Mouse (Mus musculus) right cerebral cortex, postnatal 10 days (tissue): ENCODE results near the gene Cdkn1a.
"Not testable (repeated sequence)": the region's sequence is repeated elsewhere in the genome, so short reads cannot be mapped to it uniquely, and the experiment has no call there.

ENCODE experiments used
- DNase-seq, 2 experiments: peaks; one replicate each; pipeline ENCODE4 v3.0.0; 2021; ENCODE audit warnings: low spot score in 2 of 2

Cdkn1a gene

DNA sequence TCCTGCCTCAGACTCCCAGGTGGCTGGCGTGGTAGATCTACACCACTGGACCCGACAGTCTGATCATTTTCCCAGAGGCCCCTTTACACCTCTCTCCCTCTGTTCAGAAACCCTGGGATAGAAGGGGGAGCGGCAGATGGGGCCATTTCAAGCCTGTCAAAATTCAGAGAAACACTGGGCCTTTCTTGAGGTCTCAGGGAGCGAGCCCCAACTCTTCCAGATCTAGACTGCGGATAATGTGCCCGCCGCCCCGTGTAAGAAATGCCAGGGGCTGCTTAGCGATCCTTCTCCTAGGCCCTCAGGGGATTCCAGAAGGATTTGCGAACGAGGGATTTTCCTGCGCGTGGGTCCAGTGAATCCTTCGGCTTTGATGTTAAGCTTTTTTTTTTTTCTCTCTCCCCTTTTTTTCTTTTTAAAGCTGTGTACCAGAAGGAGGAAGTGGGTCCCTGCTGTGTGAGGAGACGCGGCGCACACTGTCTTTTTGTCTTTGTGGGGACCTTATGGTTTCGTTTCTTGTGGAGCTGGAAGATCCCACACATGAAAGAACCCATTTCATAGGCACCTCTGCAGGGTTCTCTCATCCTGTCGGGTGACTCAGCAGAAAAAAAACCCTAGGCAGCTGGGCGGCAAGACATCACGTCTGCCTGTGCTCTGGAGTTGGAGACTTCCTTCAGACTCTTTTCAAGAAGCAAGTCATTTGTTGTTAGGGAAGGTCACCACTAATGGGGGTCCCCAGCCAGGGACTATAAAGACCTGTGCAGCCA, 9.0 kb upstream of the Cdkn1a start:
- DNase-seq: peak in 1 of 2 experiments; percentile 59

GRCm38 (mm10) chr17:29083586-29083985, 7.2 kb upstream of the Cdkn1a start:
- DNase-seq: peak in 1 of 2 experiments; percentile 18

DNA sequence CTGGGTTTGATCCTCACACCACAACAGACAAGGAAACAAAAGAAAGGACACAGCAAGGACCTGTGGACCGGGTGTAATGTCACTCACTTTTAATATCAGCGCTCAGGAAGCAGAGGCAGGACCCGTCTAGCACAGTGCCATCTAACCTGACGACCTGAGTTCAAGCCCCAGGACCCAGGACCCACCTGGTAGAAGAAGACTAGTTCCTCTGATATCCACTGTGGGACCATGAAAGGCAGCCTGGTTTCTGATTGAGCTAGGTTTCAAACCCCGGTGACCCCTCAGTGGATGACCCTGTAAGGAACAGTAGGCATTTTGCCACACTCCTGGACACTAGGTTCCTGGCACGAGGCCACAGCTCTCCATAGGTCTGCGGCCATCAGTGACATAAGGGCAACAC, 6.1 kb upstream of the Cdkn1a start:
- DNase-seq: peak; percentile 17 to 26

DNA sequence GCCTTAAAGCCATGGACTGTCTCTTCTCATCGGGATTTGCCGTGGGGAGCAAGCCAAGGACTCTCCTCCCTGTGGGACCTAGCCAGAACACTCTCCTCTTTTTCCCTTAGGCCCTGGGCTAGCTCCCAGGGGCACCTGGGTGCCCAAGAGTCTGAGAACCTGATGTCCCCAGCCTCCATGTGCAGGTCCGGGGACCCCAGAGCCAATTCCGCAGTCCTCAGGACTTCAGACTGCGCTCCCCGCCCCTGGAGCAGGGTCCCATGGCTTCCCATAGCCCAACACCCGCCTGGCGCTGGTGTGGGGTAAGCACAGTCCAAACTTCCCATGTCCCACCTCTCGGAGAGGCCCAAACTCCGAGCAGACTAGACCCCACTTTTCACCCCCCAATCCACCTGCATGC, 5.5 kb upstream of the Cdkn1a start:
- peak; percentile 12 to 15 for DNase-seq

DNA sequence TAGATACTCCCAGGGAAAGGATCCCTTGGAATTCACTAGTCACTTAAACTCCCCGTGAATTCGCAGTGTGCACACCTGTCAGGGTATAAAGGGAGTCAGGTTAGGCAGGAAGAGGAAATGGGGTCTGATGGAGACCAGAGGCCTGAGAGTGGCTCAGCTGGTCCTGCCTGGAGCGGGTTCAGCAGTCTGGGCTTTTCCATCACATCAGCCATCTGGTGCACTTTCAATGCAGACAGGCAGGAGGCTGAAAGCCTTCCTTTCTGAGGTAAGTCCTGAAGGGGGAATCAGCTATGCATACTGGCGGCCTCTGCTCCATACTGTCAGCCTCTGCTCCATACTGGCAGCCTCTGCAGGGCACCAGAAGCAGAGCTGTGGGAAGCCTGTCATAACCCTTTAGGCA, 3.9 kb upstream of the Cdkn1a start:
- DNase-seq: peak; percentile 11 to 13

- DNase-seq: peak; percentile 17 to 19
These were observed 670 bp downstream of the Cdkn1a start for GRCm38 (mm10) chr17:29091348-29091944.

GRCm38 (mm10) chr17:29092497-29092896, 1.7 kb downstream of the Cdkn1a start:
- DNase-seq: peak; percentile 19 to 22

DNA sequence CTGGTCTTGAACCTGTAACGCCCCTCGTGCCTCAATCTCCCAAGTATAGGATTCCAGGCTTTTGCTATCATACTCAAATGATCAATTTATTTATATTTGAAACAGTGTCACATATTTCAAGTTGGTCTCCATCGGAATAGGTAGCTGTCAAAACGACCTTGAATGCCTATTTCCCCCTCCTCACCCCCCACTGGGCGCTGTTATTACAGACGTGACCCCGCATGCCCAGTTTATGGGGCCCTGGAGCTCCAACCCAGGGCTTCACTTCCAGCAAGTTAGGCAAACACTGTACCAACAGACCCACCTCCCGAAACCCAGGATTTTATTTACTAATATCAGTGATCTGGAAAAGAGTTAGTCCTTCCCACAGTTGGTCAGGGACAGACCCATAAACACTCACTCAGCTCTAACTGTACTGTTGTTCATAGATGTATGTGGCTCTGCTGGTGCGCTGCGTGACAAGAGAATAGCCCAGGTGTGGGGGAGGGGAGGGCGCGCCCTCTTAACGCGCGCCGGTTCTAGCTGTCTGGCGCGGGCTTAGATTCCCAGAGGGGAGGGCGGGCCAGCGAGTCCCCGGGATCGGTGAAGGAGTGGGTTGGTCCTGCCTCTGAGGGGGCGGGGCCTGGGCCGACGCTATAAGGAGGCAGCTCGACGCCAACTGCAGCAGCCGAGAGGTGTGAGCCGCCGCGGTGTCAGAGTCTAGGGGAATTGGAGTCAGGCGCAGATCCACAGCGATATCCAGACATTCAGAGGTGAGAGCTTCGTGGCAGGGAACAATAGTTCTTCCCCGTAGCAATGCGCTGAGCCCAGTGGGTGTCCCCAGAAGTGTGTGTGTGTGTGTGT, 2.6 kb downstream of the Cdkn1a start:
- peak; percentile 87 to 89 for DNase-seq

DNA sequence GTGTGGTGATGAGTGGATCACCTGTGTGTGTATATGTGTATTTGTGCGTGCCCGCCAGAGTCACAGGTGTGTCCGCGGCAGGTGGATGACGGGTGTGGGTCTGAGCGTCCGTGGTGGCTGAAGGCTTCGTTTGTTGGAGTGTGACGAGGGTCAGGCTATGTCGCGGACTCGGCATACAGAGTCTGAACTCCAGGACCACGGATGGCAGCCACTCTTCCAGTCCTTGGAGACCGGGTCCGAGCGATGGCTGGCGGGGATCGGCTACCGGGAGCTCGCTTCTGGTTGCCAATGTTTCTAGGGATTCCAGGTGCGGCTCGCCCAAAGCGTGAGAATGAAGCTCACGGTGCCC, 3.2 kb downstream of the Cdkn1a start:
- peak in 1 of 2 experiments; percentile 45 for DNase-seq

DNA sequence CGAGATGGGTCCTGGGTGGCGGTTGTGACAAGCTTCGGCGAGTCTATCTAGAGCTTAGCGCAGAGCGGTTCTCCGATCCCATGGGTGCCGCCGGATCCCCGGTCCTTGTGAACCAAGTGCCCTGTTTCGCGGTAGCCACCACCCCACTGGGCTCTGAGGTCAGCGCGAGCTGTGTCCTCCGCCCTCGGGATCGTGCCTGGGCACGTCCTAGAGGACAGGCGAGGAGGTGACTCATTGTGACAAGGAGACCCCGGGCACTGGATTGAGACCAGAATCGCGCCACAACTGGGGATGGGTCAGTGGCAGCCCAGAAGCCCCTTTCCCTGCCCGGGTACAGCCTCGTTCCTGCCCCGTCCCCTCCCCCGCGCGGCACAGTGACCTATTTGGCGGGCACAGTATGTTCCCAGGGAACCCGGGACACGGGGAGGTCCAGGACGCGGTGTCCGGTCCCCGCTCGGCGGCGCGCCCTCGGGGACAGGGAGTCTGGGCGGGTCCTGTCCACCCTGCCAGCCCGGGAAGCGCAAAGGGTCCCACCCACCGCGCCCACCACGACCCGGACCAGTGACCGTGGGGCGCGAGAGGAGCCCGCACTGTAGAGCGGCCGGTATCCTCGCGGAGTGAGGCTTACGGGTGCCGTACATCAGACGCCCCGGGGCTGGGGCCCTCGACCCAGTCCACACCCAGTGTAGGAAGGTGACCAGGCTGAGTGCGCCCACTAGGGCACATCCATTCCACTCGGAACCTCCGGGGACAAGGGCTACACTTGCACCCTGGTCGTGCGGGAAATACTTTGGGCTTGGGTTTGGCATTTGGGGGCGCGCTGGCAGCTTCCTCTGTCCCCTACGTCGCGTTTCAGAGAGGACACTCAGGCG, 3.8 kb downstream of the Cdkn1a start:
- DNase-seq: peak; percentile 60 to 65

- peak; percentile 97 to 98 for DNase-seq
These were observed 4.5 kb downstream of the Cdkn1a start for GRCm38 (mm10) chr17:29095201-29095733.

DNA sequence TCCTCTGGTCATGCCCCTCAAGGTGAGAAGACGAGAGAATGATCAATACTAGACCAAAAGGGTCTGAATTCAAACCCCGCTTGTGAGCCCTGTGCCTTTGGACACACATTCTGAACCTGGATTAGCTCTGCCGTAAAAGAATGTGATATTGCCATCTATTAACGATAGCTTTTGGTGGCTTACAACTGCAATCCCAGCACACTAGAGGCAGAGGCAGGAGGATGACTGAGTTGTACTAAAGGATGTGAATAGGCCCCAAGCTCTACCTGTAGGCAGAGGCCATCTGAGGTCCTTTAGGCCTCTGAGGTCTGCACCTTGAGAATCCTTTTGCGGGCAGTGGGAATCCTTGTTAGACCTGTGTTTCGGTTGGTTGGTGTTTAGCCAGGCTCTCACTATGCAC, 5.5 kb downstream of the Cdkn1a start:
- DNase-seq: peak in 1 of 2 experiments; percentile 16

DNA sequence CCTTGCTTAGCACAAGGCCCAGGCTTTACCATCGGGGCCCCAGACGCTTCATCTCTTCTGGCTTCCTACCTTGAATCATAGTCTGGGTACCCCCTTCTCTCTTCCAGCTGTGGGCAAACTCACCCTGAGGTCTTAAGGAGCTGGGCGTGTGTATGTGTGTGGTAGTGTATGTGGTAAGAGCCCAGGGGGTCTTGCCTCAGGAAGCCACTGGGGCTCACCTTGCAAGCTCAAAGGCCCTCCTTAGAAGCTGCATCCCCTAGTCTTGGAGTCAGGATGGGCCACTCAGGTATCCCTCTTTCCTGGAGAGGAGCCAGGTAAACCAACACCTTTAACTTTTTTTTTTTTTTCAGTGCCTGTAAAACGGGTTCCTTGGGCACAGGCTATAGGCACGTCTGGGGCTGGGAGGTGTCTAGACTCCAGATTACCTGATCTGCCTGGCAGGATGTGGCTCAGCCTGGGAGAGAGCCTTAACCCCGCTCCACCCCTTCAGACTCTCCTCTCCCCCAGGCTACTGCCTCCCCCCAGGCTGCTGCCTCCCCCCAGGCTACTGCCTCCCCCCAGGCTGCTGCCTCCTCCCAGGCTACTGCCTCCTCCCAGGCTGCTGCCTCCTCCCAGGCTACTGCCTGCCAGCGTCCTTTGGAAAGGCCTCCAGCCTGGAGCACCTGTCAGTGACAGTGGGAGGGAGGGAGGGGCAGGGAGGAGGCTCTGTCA, 6.2 kb downstream of the Cdkn1a start:
- DNase-seq: peak; percentile 17

GRCm38 (mm10) chr17:29098291-29098690, 7.5 kb downstream of the Cdkn1a start:
- peak; percentile 21 for DNase-seq

DNA sequence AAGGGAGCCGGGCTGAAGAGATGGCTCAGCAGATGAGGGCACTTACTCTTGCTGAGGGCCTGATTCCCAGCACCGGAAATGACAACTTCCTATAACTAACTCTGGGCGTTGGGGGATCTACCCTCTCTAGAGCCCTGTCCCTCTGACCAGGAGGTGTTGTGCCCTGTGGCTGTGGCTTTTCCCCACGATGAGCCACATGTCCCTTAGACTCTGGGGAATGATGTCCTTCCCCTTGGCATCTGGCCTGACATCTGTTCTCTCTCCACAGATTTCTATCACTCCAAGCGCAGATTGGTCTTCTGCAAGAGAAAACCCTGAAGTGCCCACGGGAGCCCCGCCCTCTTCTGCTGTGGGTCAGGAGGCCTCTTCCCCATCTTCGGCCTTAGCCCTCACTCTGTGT, 8.3 kb downstream of the Cdkn1a start:
- DNase-seq: peak; percentile 16 to 19

- peak; percentile 3 to 14 for DNase-seq
These were observed 9.9 kb downstream of the Cdkn1a start for GRCm38 (mm10) chr17:29100627-29101026.

GRCm38 (mm10) chr17:29110356-29110755, 19.6 kb downstream of the Cdkn1a start:
- not testable (repeated sequence) for DNase-seq

DNA sequence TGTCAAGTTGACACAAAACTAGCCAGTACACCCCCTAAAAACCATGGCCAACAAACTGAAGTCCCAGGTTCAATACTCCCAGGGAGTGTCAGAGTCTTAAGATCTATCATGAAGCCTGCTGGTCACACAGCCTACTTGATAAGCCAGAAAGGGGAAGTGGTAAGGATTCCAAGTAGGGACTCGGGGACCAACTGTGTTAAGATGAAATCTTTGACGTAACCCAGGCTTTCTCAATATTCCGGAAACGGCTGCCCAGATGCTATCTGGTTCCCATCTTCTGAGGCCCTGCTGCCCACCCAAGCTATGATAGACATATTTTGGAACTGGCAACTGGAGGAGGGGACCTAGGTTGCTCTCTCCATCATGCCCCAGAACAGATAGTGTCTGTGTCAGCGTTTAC, 20.6 kb downstream of the Cdkn1a start:
- peak in 1 of 2 experiments; percentile 9 for DNase-seq

GRCm38 (mm10) chr17:29113591-29114352, 23.0 kb downstream of the Cdkn1a start, which contains the start of gene Rab44:
Gene Rab44 (plus strand): TSS chr17:29114145.
- peak in 1 of 2 experiments; percentile 11 for DNase-seq

- peak in 1 of 2 experiments; percentile 10 for DNase-seq
These were observed 25.2 kb downstream of the Cdkn1a start for GRCm38 (mm10) chr17:29116023-29116422.
